Mouse (Mus musculus) monocyte, adult 2 months (primary cell): Measurements from ENCODE around the gene Jmjd1c.

ENCODE experiments used
- DNase-seq, 2 experiments: peaks; one replicate each; pipeline ENCODE4 v3.0.0; 2022; ENCODE audit warnings: low spot score in 2 of 2, low read depth in 1 of 2

The Jmjd1c gene

GRCm38 (mm10) chr10:67186489-67186888, 90.6 kb downstream of the Jmjd1c start:
- DNase-seq: no peak

DNA sequence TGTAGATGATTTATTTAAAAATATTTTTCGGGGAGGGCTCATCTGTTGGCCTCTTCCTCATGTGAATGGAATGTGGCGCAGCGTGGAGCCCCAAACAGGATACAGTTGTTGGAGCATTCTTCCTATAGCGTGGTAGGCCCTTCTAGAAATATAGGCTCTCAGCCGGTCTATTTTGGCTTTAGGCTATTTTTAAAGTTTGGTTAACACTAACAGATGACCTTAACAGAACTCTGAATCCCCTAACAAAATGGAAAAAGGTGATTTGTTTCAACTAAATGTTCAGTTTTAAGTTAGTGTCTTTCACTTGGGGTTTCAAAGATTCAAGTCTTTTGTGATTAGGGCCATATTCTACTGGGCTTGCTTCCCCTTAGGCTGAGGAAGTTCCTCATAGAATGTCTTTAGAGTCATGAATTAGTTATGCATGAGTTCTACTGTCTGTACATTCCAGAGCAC, 91.1 kb downstream of the Jmjd1c start:
- DNase-seq: no peak

DNA sequence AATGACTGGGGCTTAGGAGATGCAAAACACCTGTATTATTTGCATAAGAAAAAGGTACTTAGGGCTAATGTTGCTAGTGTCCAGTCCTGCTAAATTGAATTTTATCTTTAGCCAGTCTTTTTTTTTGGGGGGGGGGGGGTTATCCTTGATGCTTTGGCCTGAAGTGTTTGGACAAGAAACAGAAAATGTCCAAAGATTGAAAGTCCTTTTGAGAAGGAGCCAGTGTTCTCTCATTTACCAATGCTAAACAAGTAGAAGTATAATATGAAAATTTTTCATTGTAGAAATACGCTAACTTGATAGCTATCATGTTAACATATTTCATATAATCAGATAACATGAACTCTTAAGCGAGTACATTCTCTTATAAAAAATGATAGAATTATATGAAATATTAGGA, 92.0 kb downstream of the Jmjd1c start:
- no peak for DNase-seq

DNA sequence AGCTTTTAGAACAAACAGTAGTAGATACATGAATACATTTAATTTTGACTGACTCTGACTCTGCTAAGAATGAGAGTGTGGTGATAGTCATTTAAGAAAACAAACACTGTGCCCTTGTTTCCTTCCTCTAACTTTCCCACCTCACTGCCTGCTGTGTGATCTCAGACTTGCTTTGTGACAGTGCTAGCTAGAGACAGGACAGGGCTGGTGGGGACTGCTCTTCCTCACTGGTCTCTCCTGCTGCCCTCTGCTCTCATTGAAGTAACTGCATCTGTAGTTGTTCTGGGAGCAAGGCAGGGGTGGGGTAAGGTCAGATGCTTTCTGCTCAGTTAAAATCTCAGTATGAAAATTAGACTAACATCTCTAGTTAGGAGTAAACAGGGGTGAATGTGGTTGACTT, 93.1 kb downstream of the Jmjd1c start:
- DNase-seq: no peak

- DNase-seq: no peak
These were observed 94.3 kb downstream of the Jmjd1c start for GRCm38 (mm10) chr10:67190261-67190660.

DNA sequence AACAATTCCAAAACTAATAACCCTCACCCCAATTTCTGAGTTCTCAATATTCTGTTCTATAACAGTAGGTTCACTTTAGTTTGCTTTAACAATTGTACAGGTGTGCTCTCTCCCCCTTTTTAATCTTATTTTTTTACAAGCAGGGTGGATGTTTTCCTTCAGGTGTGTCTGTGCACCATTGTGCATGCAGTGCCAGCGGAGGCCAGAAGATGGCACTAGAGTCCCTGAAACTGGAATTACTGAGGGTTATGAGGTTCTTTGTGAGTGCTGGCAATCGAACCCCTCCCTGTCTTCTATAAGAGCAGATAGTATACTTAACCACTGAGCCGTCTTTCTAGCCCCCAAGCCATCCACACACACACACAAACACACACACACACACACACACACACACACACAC, 96.4 kb downstream of the Jmjd1c start:
- DNase-seq: no peak

- no peak for DNase-seq
These were observed 97.2 kb downstream of the Jmjd1c start for GRCm38 (mm10) chr10:67193003-67193652.

DNA sequence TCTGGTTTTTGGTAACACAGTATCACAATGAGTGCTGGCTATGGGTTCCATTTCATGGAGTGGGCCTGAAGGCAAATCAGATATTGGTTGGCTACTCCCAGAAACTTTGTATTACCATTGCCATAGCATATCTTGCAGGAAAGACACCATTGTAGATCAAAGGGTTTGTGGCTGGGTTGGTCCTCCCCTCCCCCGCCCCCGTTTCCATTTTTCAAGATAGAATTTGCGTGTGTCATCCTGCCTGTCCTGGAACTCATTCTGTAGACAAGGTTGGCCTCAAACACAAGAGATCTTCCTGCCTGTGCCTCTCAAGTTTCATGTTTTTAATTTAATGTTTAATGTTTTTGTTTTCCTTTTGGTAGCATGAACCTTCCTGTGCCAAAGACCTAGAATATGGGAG, 98.1 kb downstream of the Jmjd1c start:
- DNase-seq: no peak

GRCm38 (mm10) chr10:67195671-67196070, 99.7 kb downstream of the Jmjd1c start:
- no peak for DNase-seq

DNA sequence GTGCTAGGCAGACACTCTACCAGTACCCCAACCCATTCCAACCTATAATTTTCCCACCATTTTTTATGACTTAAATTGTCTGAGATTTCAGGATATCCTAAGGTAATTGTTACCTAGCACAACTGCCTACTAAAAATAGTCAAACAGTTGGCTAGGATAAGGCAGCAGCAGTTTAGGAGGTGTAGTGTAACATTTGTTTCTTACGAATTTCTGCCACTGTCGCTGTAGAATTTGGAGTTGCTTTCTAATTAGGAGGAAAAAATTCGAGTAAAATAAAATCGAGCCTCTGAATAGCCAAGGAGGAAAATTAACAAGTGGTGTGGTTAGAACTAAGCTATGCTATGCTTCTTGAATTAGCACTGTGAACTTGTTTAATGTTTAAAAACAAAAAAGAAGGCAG, 101.3 kb downstream of the Jmjd1c start:
- no peak for DNase-seq

GRCm38 (mm10) chr10:67197829-67198228, 101.9 kb downstream of the Jmjd1c start:
- DNase-seq: no peak

DNA sequence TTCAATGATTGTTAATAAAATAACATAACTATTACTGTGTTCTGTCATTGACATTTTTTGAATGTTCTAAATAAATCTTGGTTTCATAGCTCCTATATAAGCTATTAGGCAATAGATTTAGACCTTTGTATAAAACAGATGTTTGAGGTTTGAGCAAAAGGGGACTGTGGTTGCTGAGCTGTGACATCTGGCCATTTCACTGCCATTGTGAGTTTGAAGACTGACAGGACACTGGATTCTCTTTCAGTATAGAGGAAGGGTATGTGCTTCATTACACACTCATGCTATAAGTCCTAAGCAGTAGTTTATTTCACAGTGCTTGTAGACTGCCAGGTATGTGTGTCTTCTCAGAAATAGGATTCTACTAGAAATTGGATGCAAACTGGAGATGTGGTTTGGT, 105.8 kb downstream of the Jmjd1c start:
- DNase-seq: no peak

GRCm38 (mm10) chr10:67202470-67202869, 106.5 kb downstream of the Jmjd1c start:
- no peak for DNase-seq

GRCm38 (mm10) chr10:67204652-67205407, 108.9 kb downstream of the Jmjd1c start:
- peak in 1 of 2 experiments; percentile 29 for DNase-seq

DNA sequence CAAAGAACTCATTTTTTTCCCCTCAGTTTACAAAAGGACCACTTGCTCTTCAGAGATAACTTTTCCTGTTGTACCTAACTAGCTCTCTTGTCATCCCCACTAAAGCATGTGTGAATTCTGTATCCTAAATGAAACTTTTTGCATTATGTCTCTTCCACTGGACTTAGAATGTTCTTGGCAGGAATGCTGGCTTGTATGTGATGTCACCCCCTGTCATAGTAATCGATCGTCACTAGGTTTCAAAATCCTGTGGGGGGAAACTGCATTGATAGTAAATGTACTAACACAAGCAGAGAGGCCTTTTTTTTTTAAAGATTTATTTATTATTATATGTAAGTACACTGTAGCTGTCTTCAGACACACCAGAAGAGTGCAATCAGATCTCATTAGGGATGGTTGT, 112.0 kb downstream of the Jmjd1c start:
- no peak for DNase-seq

DNA sequence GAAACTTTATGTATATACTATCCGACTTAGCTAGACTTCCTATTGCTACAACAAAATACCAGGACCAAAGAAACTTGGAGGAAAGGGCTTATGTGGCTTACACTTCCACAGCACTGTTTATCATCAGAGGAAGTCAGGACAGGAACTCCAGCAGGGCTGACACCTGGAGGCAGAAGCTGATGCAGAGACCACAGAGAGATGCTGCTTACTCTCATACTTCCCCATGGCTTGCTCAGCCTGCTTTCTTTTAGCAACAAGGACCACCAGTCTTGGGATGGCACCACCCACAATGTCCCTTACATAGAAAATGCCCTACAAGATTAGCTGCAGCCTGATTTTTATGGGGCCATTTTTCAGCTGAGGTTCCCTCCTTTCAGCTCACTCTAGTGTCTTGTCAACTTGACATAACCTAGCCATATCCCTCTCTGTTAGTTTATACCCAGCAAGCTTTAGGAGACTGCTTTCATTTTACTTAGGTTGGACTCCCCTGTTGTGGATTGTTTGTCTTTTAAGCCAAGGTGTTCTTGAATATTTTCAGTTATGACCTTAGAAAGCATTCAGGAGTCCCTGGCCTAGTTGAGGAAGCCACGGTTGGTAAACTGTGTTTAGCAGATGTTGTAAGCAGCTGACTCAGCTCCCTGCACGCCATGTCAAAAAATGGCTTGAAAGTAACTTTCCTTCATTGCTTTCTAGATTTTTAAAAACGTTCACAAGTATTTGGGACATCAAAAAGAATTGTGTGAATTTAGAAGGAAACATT, 114.2 kb downstream of the Jmjd1c start:
- no peak for DNase-seq

- no peak for DNase-seq
These were observed 116.1 kb downstream of the Jmjd1c start for GRCm38 (mm10) chr10:67212031-67212430.

DNA sequence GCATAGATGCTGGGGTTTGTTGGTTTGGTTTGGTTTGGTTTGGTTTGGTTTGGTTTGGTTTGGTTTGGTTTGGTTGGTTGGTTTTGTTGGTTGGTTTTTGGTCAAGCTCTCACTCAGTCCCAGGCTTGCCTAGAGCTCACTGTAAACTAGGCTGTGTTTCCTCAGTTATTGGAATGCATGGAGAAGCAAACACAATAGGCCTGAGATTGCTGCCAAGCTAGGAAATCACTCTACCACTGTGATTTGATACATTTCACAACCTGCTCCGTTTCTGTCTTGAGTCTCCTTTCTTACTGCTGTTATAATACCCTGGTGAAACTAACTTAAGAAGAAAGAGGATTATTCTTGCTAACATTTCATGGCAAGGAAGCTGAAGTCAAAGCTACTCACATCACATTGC, 117.8 kb downstream of the Jmjd1c start:
- no peak for DNase-seq

DNA sequence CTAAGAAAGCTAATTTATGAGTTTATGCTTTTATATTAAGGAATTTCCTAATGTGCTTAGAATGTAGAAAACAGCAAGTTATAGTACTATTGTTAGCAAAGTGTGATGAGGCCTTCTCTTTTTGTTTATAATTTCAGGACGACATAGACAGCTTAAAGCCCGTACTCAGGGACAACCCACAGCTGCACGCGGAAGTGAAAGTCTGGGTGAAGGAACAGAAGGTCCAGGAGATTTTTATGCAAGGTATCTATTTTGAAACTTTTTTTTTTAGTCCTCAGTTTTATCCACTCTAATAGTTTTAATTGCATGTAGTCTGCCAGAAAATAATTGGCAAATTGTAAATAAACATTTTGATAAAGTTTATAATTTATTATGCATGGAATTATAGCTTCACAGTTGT, 119.2 kb downstream of the Jmjd1c start:
- peak in 1 of 2 experiments; percentile 13 for DNase-seq

GRCm38 (mm10) chr10:67216872-67217271, 120.9 kb downstream of the Jmjd1c start:
- DNase-seq: no peak

- DNase-seq: no peak
These were observed 123.1 kb downstream of the Jmjd1c start for GRCm38 (mm10) chr10:67218873-67219565.
